Mouse (Mus musculus) heart, postnatal 0 days (tissue): Measurements from ENCODE around the gene Fbxw11. TPM values are rescaled to one million over a fixed set of nuclear protein-coding genes. Genes with fewer than 3 reads are reported as not detected.
A peak's percentile ranks its signal among the peaks of the same experiment; 100 is the strongest.

Experiments used
- ATAC-seq: fragments of 200-750 bp; cut with Nextera tagmentation; 2 replicates; pipeline ENCODE4 v1.8.0; 2017; ENCODE audit warnings: low read depth, moderate number of reproducible peaks, moderate library complexity; ENCODE audit not compliant: insufficient read depth
- DNase-seq: peaks from one replicate; pipeline ENCODE4 v3.0.0-alpha.2; 2016; ENCODE audit warnings: low spot score
- H3K27ac ChIP-seq: fragments of 300-500 bp; sonication (generic); 2 replicates; pipeline ENCODE4 v1.5.1; 2014; ENCODE audit warnings: low read depth, mild to moderate bottlenecking
- H3K27me3 ChIP-seq: fragments of 300-500 bp; sonication (generic); 2 replicates; pipeline ENCODE4 v1.6.1; 2014; ENCODE audit warnings: low read length, mixed read lengths; ENCODE audit not compliant: control insufficient read depth, insufficient read depth
- H3K36me3 ChIP-seq: fragments of 300-500 bp; sonication (generic); replicated peaks from 2 replicates; pipeline ENCODE4 v1.6.1; 2014; ENCODE audit warnings: low read length, mixed read lengths; ENCODE audit not compliant: control insufficient read depth, insufficient read depth
- H3K4me1 ChIP-seq: fragments of 300-500 bp; sonication (generic); 2 replicates; pipeline ENCODE4 v1.6.1; 2014; ENCODE audit warnings: antibody characterized with exemption; ENCODE audit not compliant: control insufficient read depth, insufficient read depth
- H3K4me2 ChIP-seq: fragments of 300-500 bp; sonication (generic); 2 replicates; pipeline ENCODE4 v1.6.1; 2014; ENCODE audit warnings: low read depth, mild to moderate bottlenecking, low read length, moderate library complexity
- H3K4me3 ChIP-seq: fragments of 300-500 bp; sonication (generic); 2 replicates; pipeline ENCODE4 v1.5.1; 2014; ENCODE audit warnings: low read depth, low read length
- H3K9ac ChIP-seq: fragments of 300-500 bp; sonication (generic); replicated peaks from 2 replicates; pipeline ENCODE4 v1.6.1; 2014; ENCODE audit warnings: low read depth, low read length, mixed read lengths
- H3K9me3 ChIP-seq: fragments of 300-500 bp; sonication (generic); replicated peaks from 2 replicates; pipeline ENCODE4 v1.6.1; 2016; ENCODE audit warnings: low read length; ENCODE audit not compliant: control insufficient read depth
- CTCF ChIP-seq: IDR thresholded peaks from 2 replicates; pipeline ENCODE4 v1.5.1; 2016; ENCODE audit warnings: antibody characterized with exemption, control low read depth, low read depth
- EP300 ChIP-seq: IDR thresholded peaks from 2 replicates; pipeline ENCODE4 v1.6.1; 2016; ENCODE audit warnings: antibody characterized with exemption, low read depth
- WGBS: fragments of 180-500 bp; shearing (Covaris S2); extraction: QIAGEN DNeasy Blood & Tissue Kit; methylation state at CpG from one replicate; pipeline ENCODE4 v1.1.7; 2014; 5-methylcytosine and 5-hydroxymethylcytosine counted together
- polyA plus RNA-seq: library from polyadenylated mRNA; unstranded; fragments of >200 nt; fragmentation: Nextera tagmentation; extraction: Ambion mirVana; gene quantifications from 2 replicates; pipeline ENCODE4 v1.2.1, GENCODE M21; 2015
- total RNA-seq: library from RNA; depleted of rRNA; stranded (reverse); fragments of >200 nt; gene quantifications from 2 replicates; pipeline ENCODE4 v1.2.3, GENCODE M21; 2014; ENCODE audit warnings: low replicate concordance

The Fbxw11 gene
- total and polyA plus RNA-seq, 2 experiments from 2014 or later, result 45.9 to 58.3 TPM

DNA sequence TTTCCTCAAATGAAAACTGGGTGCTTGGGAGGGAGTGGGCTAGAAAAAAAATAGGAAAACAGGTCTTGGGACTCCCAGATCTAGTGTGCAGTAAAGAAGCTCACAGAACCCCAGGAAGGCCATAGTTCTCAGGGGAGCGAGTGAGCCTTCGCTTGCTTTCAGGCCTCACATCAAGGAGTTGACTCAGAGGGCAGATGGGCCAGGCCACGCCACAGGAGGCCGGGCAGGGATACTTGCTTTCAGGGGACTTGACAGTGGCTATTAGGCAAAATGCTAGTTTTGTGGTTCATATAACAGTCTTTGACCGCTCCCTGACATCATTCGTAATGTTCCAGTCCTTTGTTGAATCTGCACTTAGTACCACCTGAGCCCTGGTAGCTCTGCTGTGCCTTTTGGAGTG lies 18.6 kb upstream of the Fbxw11 start:
- 89% methylated on average over 6 of the region's 6 CpGs for whole genome bisulfite sequencing
- no peak for DNase-seq
- no peaks in the 10 kb centered on the region for H3K27me3 ChIP-seq
- H3K4me1 ChIP-seq, result peaks cover 11% of the 10 kb centered on the region
- 0 out of 2 replicates have a peak, but pooled peaks cover 3% of the 10 kb centered on the region for H3K36me3 ChIP-seq
- no peak overlapping the region for H3K4me3 ChIP-seq
- H3K9ac ChIP-seq, result no peak overlapping the region
- no peak for ATAC-seq
- TF ChIP-seq EP300 (no peak), CTCF (no peak)
- no peak overlapping the region for H3K4me2 ChIP-seq
- H3K9me3 ChIP-seq, result no peaks in the 10 kb centered on the region
- no peak overlapping the region for H3K27ac ChIP-seq

- 0 out of 2 replicates have a peak, but pooled peaks have one; percentile 50 for ATAC-seq
- Histone ChIP-seq H3K9ac (no peak overlapping the region), H3K36me3 (no peaks in the 10 kb centered on the region), H3K4me2 (no peak overlapping the region), H3K4me3 (no peak overlapping the region), H3K4me1 (no peaks in the 10 kb centered on the region), H3K27ac (no peak overlapping the region), H3K27me3 (no peaks in the 10 kb centered on the region), H3K9me3 (no peaks in the 10 kb centered on the region)
- no peak for DNase-seq
- WGBS, result 50% methylated on average over 1 of the region's 1 CpGs
- peak; percentile 91 for TF ChIP-seq CTCF
- TF ChIP-seq EP300, result no peak
Observed at GRCm38 (mm10) chr11:32625677-32626076, 16.8 kb upstream of the Fbxw11 start.

DNA sequence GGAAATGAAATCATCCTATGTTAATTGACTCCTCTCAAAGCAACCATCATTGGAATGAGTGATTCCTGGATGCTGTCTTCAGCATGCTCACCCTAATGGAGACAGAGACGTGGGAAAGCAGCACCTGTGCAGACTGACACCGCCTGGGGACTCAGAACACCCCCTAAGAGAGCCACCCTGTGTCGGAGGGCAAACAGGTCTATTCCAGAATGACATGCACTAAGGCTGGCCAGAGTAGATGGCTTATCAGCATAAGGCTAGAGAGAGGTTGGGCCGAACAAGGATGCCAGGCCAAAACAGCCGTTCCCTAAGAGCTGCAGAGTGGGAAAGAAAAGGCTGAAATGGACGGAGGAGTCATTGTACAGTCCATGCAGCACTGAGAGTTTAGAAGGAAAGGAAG lies 16.4 kb upstream of the Fbxw11 start:
- no peak overlapping the region for H3K4me3 ChIP-seq
- TF ChIP-seq EP300 (no peak), CTCF (no peak)
- no peak overlapping the region for H3K4me2 ChIP-seq
- WGBS, result 67% methylated on average over 6 of the region's 6 CpGs
- no peaks in the 10 kb centered on the region for H3K36me3 ChIP-seq
- no peaks in the 10 kb centered on the region for H3K27me3 ChIP-seq
- no peaks in the 10 kb centered on the region for H3K4me1 ChIP-seq
- ATAC-seq, result no peak
- no peak overlapping the region for H3K9ac ChIP-seq
- no peak overlapping the region for H3K27ac ChIP-seq
- no peak for DNase-seq
- no peaks in the 10 kb centered on the region for H3K9me3 ChIP-seq

GRCm38 (mm10) chr11:32627900-32628299 lies 14.6 kb upstream of the Fbxw11 start:
- H3K4me3 ChIP-seq, result no peak overlapping the region
- H3K9me3 ChIP-seq, result no peaks in the 10 kb centered on the region
- ATAC-seq (no peak), DNase-seq (no peak)
- TF ChIP-seq CTCF (no peak), EP300 (no peak)
- H3K36me3 ChIP-seq, result no peaks in the 10 kb centered on the region
- no peaks in the 10 kb centered on the region for H3K27me3 ChIP-seq
- no peak overlapping the region for H3K4me2 ChIP-seq
- 82% methylated on average over 6 of the region's 6 CpGs for WGBS
- no peak overlapping the region for H3K9ac ChIP-seq
- H3K4me1 ChIP-seq, result no peaks in the 10 kb centered on the region
- H3K27ac ChIP-seq, result no peak overlapping the region

DNA sequence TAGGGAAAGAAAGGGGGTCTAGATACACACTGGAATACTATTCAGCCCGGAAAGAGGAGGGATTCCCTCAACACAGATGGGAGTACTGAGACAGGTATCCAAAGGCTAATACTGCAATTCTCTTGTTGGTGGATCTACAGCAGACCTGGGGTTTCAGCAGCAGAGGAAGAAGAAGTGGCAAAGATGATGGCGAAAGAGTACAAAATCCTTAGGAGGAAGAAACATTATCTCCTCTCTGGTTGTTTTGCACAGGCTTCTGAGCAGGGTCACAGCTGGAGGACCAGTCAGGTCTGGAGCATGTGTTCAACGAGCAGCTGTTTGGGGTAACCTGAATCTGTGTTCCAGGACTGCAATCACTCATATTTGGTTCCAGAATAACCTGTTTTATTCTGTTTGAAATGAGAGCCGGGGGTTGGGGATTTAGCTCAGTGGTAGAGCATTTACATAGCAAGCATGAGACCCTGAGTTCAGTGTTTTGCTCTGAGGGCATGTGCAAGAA lies 12.8 kb upstream of the Fbxw11 start:
- WGBS, result 80% methylated on average over 4 of the region's 4 CpGs
- no peaks in the 10 kb centered on the region for H3K36me3 ChIP-seq
- H3K4me1 ChIP-seq, result no peaks in the 10 kb centered on the region
- no peak for TF ChIP-seq EP300
- no peak for TF ChIP-seq CTCF
- ATAC-seq (no peak), DNase-seq (no peak)
- no peak overlapping the region for H3K4me2 ChIP-seq
- H3K4me3 ChIP-seq, result no peak overlapping the region
- no peaks in the 10 kb centered on the region for H3K27me3 ChIP-seq
- H3K9me3 ChIP-seq, result no peaks in the 10 kb centered on the region
- H3K27ac ChIP-seq, result no peak overlapping the region
- H3K9ac ChIP-seq, result no peak overlapping the region

DNA sequence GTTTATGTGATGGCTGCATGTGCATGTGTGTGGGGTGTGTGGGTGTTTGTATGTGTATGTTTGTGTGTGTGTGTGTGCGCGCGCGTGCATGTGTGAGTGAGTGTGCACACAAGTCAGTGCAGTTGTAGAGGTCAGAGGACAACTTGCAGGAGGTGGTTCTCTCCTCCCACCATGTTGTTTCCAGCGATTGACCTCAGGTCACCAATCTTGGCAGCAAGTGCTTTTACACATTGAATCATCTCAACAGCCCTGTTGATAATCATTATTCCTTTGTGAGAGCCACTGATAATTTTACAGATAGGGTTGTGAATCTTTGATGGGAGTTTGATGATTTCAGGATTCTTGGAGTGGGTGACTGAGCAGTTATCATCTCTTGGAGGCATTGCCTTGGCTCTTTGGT lies 9.9 kb upstream of the Fbxw11 start:
- no peak for TF ChIP-seq EP300
- no peak for TF ChIP-seq CTCF
- no peaks in the 10 kb centered on the region for H3K9me3 ChIP-seq
- 96% methylated on average over 5 of the region's 5 CpGs for WGBS
- no peaks in the 10 kb centered on the region for H3K36me3 ChIP-seq
- H3K9ac ChIP-seq, result no peak overlapping the region
- no peaks in the 10 kb centered on the region for H3K27me3 ChIP-seq
- no peak overlapping the region for H3K27ac ChIP-seq
- no peak overlapping the region for H3K4me3 ChIP-seq
- H3K4me2 ChIP-seq, result no peak overlapping the region
- DNase-seq (no peak), ATAC-seq (no peak)
- H3K4me1 ChIP-seq, result peaks cover 3% of the 10 kb centered on the region
